Mouse (Mus musculus): ENCODE results near the gene Ddx56.
"Not testable (repeated sequence)": the region's sequence is repeated elsewhere in the genome, so short reads cannot be mapped to it uniquely, and the experiment has no call there.

Ddx56 gene

GRCm38 (mm10) chr11:6261434-6262082 is 6.0 kb downstream of the Ddx56 start:
- peak; percentile 66 for DNase-seq

DNA sequence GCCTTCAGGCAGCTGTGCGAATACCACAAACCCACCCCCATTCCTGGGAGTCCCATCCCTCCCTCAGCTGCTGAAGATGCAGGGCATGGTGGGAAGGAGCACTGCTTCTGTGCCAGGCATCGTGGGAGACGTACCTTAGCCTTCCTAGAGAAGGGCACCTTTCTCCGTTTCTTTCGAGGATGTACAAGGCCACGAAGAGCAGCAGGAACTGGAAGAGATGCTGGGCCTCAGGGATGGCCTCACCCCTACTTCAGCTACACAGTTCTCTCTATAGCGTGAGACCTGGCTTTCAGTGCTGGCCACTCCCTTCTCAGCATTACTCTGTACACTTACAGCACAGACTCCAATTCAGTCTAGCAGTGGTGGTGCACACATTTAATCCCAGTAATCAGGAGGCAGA is 8.2 kb downstream of the Ddx56 start:
- no peak for DNase-seq

DNA sequence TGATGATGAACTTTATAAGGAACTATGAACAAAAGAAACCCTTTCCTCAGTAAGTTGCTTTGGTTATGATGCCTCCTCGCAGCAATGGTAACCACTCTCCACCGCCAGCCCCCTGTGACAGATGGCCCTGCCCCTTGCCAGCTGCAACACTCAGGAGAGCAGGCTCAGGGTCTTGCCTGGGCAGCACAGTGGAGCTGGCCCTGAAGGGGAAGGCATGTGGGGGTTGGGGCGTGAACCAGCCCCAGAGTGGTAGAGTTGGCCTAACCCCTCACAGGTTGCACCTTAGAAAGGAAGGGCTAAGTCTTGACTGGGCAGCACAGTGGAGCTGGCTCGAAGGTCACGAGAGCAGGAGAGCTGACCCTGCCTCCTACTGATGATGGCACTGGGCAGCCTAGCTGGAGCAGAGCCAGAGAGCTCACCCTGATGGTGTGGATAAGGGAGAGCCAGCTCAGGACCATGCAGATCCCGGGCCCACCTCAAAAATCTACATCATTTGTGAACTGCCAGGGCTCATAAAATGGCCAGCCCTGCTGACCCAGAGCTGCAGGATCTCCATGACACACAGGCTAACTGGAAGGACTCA is 11.0 kb downstream of the Ddx56 start:
- no peak for DNase-seq

DNA sequence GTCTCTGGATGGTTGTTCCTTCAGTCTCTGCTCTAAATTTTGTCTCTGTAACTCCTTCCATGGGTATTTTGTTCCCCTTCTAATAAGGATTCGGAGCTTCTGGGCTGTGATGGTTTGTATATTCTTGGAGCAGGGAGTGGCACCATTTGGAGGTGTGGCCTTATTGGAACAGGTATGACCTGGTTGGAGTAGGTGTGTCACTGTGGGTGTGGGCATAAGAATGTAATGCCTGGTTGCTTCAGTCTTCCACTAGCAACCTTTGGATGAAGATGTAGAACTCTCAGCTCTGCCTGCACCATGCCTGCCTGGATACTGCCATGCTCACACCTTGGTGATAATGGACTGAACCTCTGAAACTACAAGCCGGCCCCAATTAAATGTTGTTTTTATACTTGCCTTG is 13.0 kb downstream of the Ddx56 start:
- DNase-seq, result not testable (repeated sequence)

- DNase-seq, result no peak
Measured at GRCm38 (mm10) chr11:6252824-6253223, 14.7 kb downstream of the Ddx56 start.

DNA sequence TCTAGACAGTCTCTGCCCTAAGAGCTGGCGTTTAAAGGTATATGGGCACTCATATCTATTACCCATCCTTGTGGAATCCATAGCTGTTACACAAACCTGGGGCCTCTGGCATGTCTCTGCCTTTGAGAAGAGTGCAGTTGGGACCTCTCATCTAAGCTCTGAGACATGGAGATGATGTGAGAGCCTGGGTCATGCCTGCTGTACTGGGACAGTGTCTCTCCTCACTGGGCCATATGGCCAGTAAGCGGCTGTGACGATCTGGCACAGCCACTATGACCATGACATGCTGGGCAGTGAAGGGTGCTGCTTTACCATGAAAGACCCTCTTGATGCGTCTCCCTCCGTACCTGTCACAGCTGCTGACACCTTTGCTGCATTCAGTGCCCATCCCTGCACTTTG is 15.3 kb downstream of the Ddx56 start:
- DNase-seq, result no peak

GRCm38 (mm10) chr11:6244707-6245106 is 22.9 kb downstream of the Ddx56 start:
- DNase-seq, result no peak

DNA sequence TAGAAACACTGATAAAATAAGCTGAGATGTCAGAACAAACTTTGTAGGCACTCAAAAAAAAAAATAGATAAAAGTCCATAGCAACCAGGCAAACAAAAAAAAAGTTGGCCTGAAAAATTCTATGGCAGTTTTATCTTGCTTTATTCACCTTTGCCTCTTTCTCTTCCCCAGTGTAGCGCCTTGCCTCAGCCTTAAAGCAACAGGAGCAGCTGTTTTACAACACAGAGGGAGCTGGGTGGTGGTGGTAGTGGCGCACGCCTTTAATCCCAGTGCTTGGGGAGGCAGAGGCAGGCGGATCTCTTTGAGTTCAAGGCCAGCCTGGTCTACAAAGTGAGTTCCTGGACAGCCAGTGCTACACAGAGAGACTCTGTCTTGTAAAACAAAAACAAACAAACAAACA is 34.5 kb downstream of the Ddx56 start:
- no peak for DNase-seq

DNA sequence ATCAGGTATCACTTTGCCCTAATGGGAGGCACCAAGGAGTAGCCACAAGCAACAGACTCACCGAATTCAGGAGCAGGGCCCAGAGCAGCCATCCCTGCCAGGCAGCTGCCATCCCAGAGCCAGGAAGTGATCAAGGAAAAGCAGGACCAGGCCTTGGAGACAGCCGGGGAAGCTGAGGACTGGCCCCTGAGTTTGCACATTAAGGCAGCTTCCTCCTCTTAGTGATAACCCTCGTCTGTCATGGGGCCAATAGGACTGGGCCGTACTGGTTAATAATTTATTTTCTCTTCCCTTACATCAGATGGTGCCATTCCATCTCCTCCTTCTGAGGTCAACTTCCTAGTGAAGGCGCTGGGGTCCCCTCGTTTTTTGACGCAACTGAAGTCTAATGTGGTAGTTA is 37.6 kb downstream of the Ddx56 start, which contains the start of gene Npc1l1:
Npc1l1 (minus strand) TSS at position 132 of the 400 bp plus-strand sequence.
- DNase-seq, result no peak

- peak; percentile 75 for DNase-seq
Measured at GRCm38 (mm10) chr11:6224541-6225229, 42.9 kb downstream of the Ddx56 start.

- DNase-seq, result no peak
Measured at GRCm38 (mm10) chr11:6222187-6222586, 45.4 kb downstream of the Ddx56 start.

DNA sequence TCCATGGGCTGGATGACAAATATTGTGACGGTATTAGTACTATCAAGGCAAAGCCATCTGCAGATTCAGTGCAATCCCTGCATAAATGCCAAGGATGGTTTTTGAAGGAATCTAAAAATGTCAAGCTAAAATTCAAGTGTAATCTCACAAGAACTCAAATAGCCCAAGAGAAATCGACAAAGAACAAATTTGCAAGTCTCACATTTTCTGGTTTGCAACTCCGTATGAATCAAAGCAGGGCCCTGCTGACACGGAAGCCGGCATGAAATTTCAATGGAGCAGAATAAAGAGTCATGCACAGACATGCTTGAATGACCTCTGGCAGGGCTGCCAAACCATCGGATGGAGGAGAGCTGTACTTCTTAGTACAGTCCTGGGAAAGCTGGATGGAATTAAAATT is 47.6 kb downstream of the Ddx56 start:
- DNase-seq, result no peak

DNA sequence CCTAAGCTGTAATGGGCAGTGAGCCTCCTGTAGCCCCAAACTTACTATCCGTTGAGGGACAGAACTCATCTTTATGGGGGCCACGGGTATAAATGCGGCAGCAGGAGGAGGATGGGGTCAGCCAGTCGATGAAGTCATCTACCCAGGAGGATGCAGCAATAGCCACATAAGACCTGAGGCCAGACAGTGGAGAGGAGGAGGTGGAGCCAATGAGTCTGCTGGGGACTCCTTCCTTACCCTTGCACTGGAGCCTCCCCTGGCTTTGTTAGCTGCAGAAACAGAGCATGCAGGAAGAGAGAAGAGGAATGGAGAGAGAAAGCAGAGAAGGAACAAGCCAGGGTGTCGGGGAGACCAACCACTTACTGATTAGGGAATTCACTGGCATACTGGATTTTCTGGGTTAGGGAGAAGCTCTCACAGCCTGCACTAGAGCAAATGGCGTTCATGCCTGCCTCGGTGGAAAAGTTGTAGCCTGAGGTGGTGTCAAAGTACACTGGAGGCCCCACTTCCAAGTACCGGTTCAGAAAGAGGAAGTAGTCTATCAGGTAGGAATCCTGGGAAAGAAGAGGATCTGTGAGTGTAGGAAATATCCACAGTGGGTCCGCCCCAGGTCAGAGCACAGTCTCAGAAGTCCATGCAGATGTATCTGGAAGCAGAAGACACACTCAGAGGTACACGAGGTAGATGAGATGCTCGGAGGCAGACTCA is 49.2 kb downstream of the Ddx56 start:
- DNase-seq, result no peak

GRCm38 (mm10) chr11:6216834-6217233 is 50.7 kb downstream of the Ddx56 start:
- DNase-seq, result no peak

All from right cerebral cortex, adult 18-20 months (tissue).